Mouse (Mus musculus) right cerebral cortex, adult 18-20 months (tissue): ENCODE data around the gene Gtdc1.

Experiments
- DNase-seq: peaks from one replicate; pipeline ENCODE4 v3.0.0; 2022; ENCODE audit warnings: mixed read lengths

Gene Gtdc1

GRCm38 (mm10) chr2:44571156-44571555 is 356.3 kb downstream of the Gtdc1 start:
- DNase-seq: peak; percentile 31

- DNase-seq: no peak
Observed at GRCm38 (mm10) chr2:44569140-44569952, 358.1 kb downstream of the Gtdc1 start.

DNA sequence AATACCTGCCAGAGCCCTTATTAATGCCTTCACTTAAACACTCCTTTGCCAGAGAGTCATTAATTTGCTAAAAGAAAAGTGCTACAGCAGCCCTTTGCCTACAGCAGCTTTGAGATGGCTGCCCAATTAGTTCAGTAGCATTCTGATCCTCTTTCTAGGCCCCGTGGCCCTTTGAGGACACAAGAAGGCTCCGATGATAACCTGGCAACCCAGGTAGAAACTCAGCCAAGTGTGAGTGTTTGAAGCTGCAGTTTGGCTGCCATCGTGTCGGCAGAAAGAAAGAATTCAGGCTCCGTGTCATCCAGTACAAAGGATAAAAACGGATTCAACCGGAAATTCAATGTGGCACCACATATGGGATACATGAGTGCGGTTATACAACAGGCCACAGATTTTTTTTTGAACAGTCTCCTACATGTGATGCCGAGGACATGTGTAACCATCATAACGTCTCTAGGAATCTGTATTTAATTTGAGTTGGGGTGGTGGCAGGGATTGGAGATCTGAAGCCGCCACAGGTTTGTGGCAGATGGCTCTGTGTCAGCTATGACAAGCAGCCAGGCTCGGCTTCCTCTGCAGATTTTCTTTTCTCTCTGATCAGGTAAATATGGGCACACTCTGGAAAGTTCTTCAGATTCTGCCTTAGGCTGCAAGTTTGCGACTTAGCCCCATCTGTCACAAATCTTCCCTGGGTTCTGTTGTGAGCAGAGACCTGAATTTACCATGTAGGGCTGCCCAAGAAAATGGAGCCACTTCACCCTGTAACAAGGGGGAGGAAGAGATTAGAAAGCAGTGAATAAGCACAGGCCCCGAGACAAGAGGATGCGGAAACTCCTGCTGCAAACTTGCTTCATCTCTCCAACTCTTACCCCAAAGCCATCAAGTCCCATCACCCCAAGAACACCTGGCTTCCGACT is 362.4 kb downstream of the Gtdc1 start:
- peak; percentile 68 for DNase-seq

- DNase-seq: no peak
Observed at GRCm38 (mm10) chr2:44561789-44562188, 365.7 kb downstream of the Gtdc1 start.

DNA sequence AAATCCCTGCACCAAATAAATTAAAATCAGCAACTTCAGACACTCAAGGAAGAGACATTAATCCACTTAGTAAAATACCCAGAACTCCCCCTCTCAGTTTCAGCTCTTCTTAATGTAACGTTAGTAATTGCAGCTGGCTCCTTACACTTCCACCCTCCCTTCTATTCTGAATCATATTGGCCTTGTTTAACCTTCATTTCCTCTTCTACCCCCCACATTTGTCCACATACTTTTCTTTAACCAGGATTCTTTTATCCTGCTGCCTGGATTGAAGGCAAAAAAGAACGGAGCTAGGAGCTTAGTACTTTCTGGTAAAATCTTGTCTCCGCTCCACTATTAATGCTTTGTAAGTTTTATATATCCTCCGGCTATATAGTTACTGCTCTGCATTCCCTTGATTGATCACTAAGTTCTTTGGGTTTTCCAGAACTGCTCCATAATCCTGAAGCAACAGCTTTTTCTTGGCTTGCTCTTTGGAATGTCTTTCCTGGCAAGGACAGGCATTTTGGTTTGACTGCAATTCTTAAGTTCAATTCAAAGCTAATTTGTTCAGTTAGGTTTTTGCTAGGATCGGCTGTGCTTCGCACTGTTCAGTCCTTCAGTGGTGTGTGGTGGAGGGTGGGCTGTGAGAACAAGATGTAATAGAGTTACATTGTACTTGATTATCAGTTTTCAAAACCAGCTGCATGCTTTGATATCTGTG is 368.1 kb downstream of the Gtdc1 start:
- no peak for DNase-seq

- DNase-seq: peak; percentile 29
Observed at GRCm38 (mm10) chr2:44557669-44558281, 369.7 kb downstream of the Gtdc1 start.

DNA sequence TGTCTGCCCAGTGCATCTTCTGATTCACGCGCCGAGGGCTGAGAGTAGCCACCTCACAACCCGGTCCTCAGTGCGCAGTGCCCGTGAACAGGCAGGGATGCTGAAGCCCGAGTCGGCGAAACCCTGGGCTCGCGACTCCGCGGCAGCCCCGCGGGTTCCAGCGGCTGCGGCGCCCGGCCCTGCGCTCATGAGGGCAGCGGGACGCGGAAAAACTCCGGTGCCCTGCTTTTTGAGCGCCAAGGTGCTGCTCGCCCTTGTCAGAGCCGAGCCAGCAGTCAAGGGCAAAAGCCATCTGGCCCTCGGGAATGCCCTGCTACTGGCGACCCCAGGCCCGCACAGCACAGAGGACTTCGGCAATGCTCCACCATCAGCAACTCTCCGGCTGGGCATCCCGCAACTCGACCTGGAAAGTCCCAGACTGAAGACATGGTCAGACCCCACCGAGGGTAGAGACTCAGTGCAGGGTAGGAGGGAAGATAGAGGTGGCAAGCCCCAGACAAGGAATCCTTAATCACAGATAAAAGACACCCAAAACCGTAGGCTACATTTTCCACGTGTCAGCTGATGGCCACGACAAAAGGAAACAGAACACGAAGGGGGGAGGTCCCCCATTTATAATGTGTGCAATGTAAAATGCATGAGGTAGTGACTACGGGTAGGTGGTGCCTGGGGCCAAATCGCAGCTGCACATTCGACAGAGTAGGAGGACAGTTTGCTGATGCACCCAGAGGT is 370.4 kb downstream of the Gtdc1 start:
- peak; percentile 79 for DNase-seq

DNA sequence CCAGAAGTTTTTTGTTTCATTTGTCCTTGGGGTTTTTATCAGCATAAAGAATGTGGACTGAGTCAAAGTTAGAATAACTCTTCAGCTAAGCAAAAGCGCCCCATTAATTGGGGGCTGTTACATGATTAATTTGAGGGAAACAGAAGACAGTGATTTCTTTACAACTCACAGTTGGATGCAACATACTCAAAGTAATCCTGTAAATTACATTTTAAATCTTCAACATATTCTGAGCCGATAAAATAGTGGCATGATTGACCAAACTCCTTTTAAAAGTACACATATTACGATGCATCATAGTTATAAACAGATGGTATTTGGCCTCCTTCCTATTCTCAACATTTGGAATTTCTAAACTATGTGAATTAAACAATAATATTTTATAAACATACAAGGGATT is 372.7 kb downstream of the Gtdc1 start:
- no peak for DNase-seq

- no peak for DNase-seq
Observed at GRCm38 (mm10) chr2:44549311-44549710, 378.1 kb downstream of the Gtdc1 start.

DNA sequence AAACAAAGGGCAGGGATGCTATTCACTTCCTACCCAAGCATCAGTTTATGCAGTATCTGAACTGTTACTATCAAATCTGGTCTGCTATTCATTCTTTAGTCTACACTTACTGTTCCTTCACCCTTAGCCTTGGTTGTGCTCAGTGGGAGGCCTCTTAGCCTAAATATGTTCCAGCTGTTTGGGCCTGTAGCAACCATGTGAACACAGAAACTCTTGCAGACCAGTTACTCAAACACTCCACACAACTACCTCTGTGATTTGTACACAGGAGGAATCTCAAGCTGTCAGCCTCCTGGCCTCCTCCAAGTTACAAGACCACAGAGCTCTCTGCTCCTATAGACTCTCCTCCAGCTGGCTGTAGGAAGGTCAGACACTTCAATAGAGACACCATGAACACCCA is 384.7 kb downstream of the Gtdc1 start:
- DNase-seq: no peak

GRCm38 (mm10) chr2:44541726-44542125 is 385.7 kb downstream of the Gtdc1 start:
- DNase-seq: no peak

DNA sequence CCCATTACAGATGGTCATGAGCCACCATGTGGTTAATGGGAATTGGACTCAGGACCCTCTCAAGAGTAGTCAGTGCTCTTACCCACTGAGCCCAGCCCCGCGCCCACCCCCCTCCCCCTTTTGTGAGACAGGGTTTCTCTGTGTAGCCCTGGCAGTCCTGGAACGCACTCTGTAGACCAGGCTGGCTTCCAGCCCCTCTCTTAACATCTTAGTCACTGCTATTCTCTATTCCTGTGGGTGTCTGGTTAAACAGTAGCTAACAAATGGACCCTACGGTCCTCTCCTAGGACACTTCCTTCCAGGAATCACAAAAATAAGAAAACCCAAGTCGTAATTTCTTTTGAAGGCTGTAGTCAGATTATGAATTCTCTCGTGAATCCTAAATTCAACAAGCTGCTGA is 386.6 kb downstream of the Gtdc1 start:
- no peak for DNase-seq

DNA sequence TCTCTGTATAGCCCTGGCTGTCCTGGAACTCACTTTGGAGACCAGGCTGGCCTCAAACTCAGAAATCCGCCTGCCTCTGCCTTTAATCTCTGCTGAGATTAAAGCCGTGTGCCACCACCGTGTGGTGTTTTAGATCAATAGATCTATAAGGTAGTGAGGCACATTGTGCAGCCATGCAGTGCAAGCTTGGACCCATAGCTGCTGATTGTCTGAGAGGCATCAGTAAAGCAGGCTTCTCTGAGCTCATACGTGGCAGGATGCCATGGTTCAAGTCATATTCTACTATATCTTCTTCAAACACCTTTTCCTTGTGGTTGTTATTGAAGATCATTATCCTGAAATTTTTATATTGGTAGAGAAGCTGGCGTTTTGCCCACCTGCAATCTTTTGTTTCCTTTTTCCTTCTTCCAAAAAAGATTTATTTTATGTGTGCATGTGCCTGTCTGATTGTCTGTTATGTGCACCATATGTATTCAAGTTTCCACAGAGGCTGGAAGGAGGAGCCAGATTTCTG is 388.3 kb downstream of the Gtdc1 start:
- no peak for DNase-seq

GRCm38 (mm10) chr2:44538135-44538534 is 389.3 kb downstream of the Gtdc1 start:
- DNase-seq: no peak

DNA sequence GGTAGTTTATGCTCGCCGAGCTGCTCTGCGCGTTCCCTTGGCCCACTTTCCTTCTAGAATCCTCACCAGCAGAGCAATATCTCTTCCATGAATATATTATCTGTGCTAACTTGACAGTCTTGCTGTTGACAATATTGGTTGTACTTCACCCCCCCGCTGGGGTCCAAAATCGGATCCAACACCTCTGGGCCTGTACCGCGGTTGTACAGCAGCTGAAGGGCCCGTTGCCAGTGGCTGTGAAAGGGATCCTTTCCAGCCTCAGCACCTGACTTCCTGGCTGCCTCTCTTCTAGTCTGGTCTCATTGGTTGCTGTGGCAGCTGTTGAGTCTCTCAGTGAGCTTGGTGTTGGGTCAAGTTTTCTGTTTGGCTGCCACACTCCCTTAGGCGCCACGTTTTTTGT is 391.7 kb downstream of the Gtdc1 start:
- DNase-seq: no peak

DNA sequence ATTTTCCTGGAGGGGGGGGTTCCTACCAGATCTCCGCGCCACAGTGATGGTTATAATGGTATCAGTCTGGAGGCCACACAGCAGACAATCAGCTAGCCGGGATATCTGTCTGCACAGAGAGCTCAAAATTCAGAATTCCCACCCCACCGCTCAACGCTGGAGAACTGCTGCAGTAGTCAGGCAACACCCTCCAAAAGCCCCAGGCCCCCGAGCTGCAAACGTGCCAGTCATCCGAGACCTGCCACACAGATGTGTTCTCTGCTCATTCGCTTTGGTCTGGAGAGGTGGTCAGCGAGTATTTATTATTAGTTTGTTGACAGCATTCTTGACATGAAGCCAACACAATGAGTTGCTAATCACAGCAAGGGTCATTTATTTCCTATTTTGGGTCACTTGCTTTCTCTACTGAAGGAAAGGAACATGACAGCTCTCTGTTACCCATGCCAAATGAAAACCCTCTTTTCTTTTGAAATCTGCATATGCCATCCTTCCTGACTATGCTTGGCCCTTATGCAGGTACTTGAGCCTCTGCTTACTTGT is 392.3 kb downstream of the Gtdc1 start:
- no peak for DNase-seq

GRCm38 (mm10) chr2:44526110-44527032 is 401.1 kb downstream of the Gtdc1 start:
- peak; percentile 32 for DNase-seq

- no peak for DNase-seq
Observed at GRCm38 (mm10) chr2:44525187-44525919, 402.1 kb downstream of the Gtdc1 start.

DNA sequence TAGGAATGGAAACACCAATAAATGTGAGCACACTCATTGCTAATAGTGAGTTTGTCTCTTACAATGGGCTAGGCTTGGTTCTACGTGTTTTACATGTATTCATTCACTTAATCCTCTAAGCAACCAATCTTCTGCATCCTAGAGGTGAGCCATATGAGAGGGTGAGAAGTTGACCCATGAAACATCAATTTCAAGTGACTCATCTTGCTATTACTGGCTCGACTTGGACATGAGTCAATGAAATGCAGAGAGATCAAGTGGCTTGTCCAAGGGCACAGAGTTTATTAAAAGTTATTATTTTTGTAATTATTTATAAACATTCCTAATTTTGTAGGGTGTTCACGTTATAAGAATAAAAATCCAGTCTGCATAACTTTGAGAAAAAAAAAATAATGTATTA is 408.2 kb downstream of the Gtdc1 start:
- no peak for DNase-seq

- no peak for DNase-seq
Observed at GRCm38 (mm10) chr2:44518085-44518484, 409.4 kb downstream of the Gtdc1 start.
